Mouse (Mus musculus) CD4-positive, CD25-positive, alpha-beta regulatory T cell (primary cell): ENCODE measurements around the gene Atoh1. TPM values are rescaled to one million over a fixed set of nuclear protein-coding genes. Genes with fewer than 3 reads are reported as not detected.

Experiments
- polyA plus RNA-seq: library from polyadenylated mRNA; unstranded; fragments of 100-300 nt; shearing (Covaris generic); gene quantifications from one replicate; pipeline ENCODE4 v1.2.1, GENCODE M21; 2017

The Atoh1 gene
- 0.13 TPM for polyA plus RNA-seq

DNA sequence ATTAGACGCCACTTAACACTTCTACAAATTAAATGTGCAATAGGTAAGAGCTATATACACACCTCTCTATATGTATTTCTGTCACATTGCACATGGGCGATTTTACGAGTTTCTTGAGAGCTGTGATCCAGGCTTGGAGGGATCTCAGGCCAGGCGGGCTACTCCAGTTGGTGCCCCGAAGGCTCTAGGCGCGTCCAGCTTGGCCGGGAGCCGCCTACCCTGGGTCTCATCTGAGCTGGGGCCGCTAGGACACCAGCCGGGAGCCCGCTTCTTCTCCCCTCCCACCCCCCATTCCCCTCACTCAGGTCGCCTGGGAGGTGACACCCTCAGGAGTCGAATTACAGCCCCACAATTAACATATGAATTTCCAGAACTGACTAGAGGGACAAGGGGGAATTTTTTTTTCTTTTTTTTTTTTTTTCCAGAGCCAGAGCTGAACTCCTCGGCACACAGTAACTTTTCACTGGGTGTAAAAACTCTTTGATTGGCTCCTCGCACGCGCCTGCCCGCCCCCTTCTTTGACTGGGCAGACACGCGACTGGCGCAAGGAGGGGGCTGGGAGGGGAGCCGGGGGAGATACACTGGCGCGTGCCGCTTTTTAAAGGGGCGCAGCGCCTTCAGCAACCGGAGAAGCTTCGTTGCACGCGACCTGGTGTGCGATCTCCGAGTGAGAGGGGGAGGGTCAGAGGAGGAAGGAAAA lies at the start of gene Atoh1:
Gene Atoh1, plus strand, starts transcription at position 627 of the 700 bp plus-strand sequence.

